Mouse (Mus musculus): ENCODE measurements around the gene Mthfsd.

GRCm38 (mm10) chr8:121079944-121080343, 28.2 kb downstream of the Mthfsd start:
- TF ChIP-seq POLR2A (IDR thresholded peaks at IDR 0.05; ENCODE audit: borderline replicate concordance, extremely low read depth, low read depth, low read length) (no peak), CTCF (IDR thresholded peaks at IDR 0.05; ENCODE audit: insufficient read depth, low read length) (no peak)
